Mouse (Mus musculus): ENCODE measurements at regions not wholly inside any gene's neighbourhood (a gene's known extent, or its start where the extent isn't known, plus 50 kb on each side); places are given as distances from the start of the nearest gene placed in this dataset.

GRCm38 (mm10) chr12:98349864-98350643, 81.6 kb downstream of the Gpr65 start:
- Histone ChIP-seq H3K27ac (ENCODE audit: low read depth, low read length) (no peak overlapping the region), H3K4me3 (ENCODE audit: low read depth, low read length) (no peak overlapping the region), H3K4me1 (replicated peaks; ENCODE audit: control insufficient read depth, insufficient read depth, low read length) (no peaks in the 10 kb centered on the region), H3K4me2 (replicated peaks; ENCODE audit: low read depth) (no peak overlapping the region), H3K27me3 (replicated peaks; ENCODE audit: control insufficient read depth, insufficient read depth, low read length) (no peaks in the 10 kb centered on the region), H3K9me3 (ENCODE audit: control insufficient read depth) (no peaks in the 10 kb centered on the region), H3K36me3 (ENCODE audit: control insufficient read depth, insufficient read depth) (no peaks in the 10 kb centered on the region), H3K9ac (ENCODE audit: low read depth, low read length) (no peak overlapping the region)
- ATAC-seq: no peak
- WGBS: 88% methylated on average over 7 of the region's 7 CpGs
- no peak for TF ChIP-seq CTCF (IDR thresholded peaks at IDR 0.05; ENCODE audit: low read depth)

GRCm38 (mm10) chr12:98352401-98352800, 84.0 kb downstream of the Gpr65 start:
- WGBS: 88% methylated on average over 2 of the region's 2 CpGs
- TF ChIP-seq CTCF (IDR thresholded peaks at IDR 0.05; ENCODE audit: low read depth): no peak
- no peaks in the 10 kb centered on the region for H3K36me3 ChIP-seq (ENCODE audit: control insufficient read depth, insufficient read depth)
- no peak overlapping the region for H3K27ac ChIP-seq (ENCODE audit: low read depth, low read length)
- H3K4me1 ChIP-seq (replicated peaks; ENCODE audit: control insufficient read depth, insufficient read depth, low read length): no peaks in the 10 kb centered on the region
- H3K9ac ChIP-seq (ENCODE audit: low read depth, low read length): no peak overlapping the region
- H3K9me3 ChIP-seq (ENCODE audit: control insufficient read depth): no peaks in the 10 kb centered on the region
- no peak overlapping the region for H3K4me2 ChIP-seq (replicated peaks; ENCODE audit: low read depth)
- no peak overlapping the region for H3K4me3 ChIP-seq (ENCODE audit: low read depth, low read length)
- ATAC-seq: no peak
- H3K27me3 ChIP-seq (replicated peaks; ENCODE audit: control insufficient read depth, insufficient read depth, low read length): no peaks in the 10 kb centered on the region

GRCm38 (mm10) chr12:98354545-98354944, 86.1 kb downstream of the Gpr65 start:
- no peaks in the 10 kb centered on the region for H3K36me3 ChIP-seq (ENCODE audit: control insufficient read depth, insufficient read depth)
- no peak overlapping the region for H3K27ac ChIP-seq (ENCODE audit: low read depth, low read length)
- 55% methylated on average over 1 of the region's 1 CpGs for WGBS
- no peak for ATAC-seq
- no peaks in the 10 kb centered on the region for H3K4me1 ChIP-seq (replicated peaks; ENCODE audit: control insufficient read depth, insufficient read depth, low read length)
- H3K4me2 ChIP-seq (replicated peaks; ENCODE audit: low read depth): no peak overlapping the region
- no peak overlapping the region for H3K4me3 ChIP-seq (ENCODE audit: low read depth, low read length)
- TF ChIP-seq CTCF (IDR thresholded peaks at IDR 0.05; ENCODE audit: low read depth): no peak
- H3K9ac ChIP-seq (ENCODE audit: low read depth, low read length): no peak overlapping the region
- no peaks in the 10 kb centered on the region for H3K9me3 ChIP-seq (ENCODE audit: control insufficient read depth)
- H3K27me3 ChIP-seq (replicated peaks; ENCODE audit: control insufficient read depth, insufficient read depth, low read length): no peaks in the 10 kb centered on the region

- TF ChIP-seq CTCF (IDR thresholded peaks at IDR 0.05; ENCODE audit: low read depth): no peak
- H3K36me3 ChIP-seq (ENCODE audit: control insufficient read depth, insufficient read depth): no peaks in the 10 kb centered on the region
- no peak for ATAC-seq
- no peak overlapping the region for H3K4me2 ChIP-seq (replicated peaks; ENCODE audit: low read depth)
- no peak overlapping the region for H3K9ac ChIP-seq (ENCODE audit: low read depth, low read length)
- H3K9me3 ChIP-seq (ENCODE audit: control insufficient read depth): no peaks in the 10 kb centered on the region
- H3K4me1 ChIP-seq (replicated peaks; ENCODE audit: control insufficient read depth, insufficient read depth, low read length): no peaks in the 10 kb centered on the region
- H3K27me3 ChIP-seq (replicated peaks; ENCODE audit: control insufficient read depth, insufficient read depth, low read length): no peaks in the 10 kb centered on the region
- no peak overlapping the region for H3K27ac ChIP-seq (ENCODE audit: low read depth, low read length)
- WGBS: 73% methylated on average over 2 of the region's 2 CpGs
- no peak overlapping the region for H3K4me3 ChIP-seq (ENCODE audit: low read depth, low read length)
Measured at GRCm38 (mm10) chr12:98367583-98367982, 99.1 kb downstream of the Gpr65 start.

- no peaks in the 10 kb centered on the region for H3K4me1 ChIP-seq (replicated peaks; ENCODE audit: control insufficient read depth, insufficient read depth, low read length)
- WGBS: 70% methylated on average over 3 of the region's 3 CpGs
- no peak for TF ChIP-seq CTCF (IDR thresholded peaks at IDR 0.05; ENCODE audit: low read depth)
- H3K27me3 ChIP-seq (replicated peaks; ENCODE audit: control insufficient read depth, insufficient read depth, low read length): no peaks in the 10 kb centered on the region
- H3K9me3 ChIP-seq (ENCODE audit: control insufficient read depth): no peaks in the 10 kb centered on the region
- H3K9ac ChIP-seq (ENCODE audit: low read depth, low read length): no peak overlapping the region
- ATAC-seq: no peak
- no peaks in the 10 kb centered on the region for H3K36me3 ChIP-seq (ENCODE audit: control insufficient read depth, insufficient read depth)
- no peak overlapping the region for H3K27ac ChIP-seq (ENCODE audit: low read depth, low read length)
- H3K4me3 ChIP-seq (ENCODE audit: low read depth, low read length): no peak overlapping the region
- H3K4me2 ChIP-seq (replicated peaks; ENCODE audit: low read depth): no peak overlapping the region
Measured at GRCm38 (mm10) chr12:98370771-98371170, 102.3 kb downstream of the Gpr65 start.

DNA sequence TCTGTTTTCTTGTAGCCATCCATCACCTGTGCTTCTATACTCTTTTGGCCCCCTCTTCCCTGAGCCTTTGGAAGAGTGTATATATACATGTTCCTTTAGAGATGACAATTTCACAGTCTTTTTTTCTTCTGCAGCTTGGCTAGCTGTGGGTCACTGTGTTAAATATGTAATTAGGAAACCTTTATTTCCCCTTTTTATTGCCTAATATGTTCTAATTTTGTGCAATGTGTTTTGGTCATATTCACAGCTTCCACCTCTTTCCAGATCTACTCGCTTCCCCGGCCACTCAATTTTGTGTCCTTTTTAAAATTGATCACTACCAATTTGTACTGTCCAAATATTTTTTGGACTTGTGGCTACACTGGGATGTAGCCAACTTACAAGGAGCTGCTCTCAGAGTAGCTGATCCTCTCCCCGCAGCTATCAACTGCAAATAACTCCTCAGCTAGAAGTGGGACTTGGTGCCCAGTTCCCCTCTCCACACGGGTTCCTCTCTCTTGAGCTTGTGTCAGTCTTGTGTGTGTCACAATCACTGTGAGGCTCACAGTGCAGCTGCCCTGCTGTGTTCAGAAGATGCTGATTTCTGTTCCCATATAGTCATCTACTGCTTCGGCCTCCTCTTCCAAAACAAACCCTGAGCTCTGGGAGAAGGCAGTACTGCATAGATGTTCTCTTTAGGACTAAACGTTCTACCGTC, 106.9 kb downstream of the Gpr65 start:
- Histone ChIP-seq H3K4me2 (replicated peaks; ENCODE audit: low read depth) (no peak overlapping the region), H3K27ac (ENCODE audit: low read depth, low read length) (no peak overlapping the region), H3K9me3 (ENCODE audit: control insufficient read depth) (no peaks in the 10 kb centered on the region), H3K36me3 (ENCODE audit: control insufficient read depth, insufficient read depth) (no peaks in the 10 kb centered on the region), H3K9ac (ENCODE audit: low read depth, low read length) (no peak overlapping the region), H3K4me1 (replicated peaks; ENCODE audit: control insufficient read depth, insufficient read depth, low read length) (no peaks in the 10 kb centered on the region), H3K27me3 (replicated peaks; ENCODE audit: control insufficient read depth, insufficient read depth, low read length) (no peaks in the 10 kb centered on the region), H3K4me3 (ENCODE audit: low read depth, low read length) (no peak overlapping the region)
- 84% methylated on average over 7 of the region's 7 CpGs for WGBS
- ATAC-seq: no peak
- TF ChIP-seq CTCF (IDR thresholded peaks at IDR 0.05; ENCODE audit: low read depth): no peak

All from intestine, postnatal 0 days (tissue).